Mouse (Mus musculus): Measurements from ENCODE around the gene Cpxm1. TPM values are rescaled to one million over a fixed set of nuclear protein-coding genes. Genes with fewer than 3 reads are reported as not detected.

The Cpxm1 gene
- polyA plus RNA-seq, 1 experiment: 15.0 TPM

DNA sequence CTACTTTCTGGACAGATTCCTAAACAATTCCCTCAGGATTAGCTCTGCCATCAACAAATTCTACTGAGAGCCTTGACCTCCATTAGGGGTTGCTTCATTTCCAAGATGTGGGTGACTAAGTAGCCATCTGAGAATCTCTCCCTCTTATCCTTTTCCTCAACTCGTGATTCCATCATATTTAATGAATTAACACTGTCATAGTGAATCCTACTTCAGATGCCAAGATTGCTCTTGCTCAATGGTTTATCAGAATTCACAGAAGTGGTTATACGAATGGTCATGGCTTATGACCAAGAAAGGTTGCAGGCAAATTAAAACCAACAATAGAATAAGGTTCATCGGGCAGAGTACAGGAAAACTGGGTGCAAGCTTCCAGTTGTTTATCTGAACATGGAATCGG lies 4.5 kb upstream of the Cpxm1 start:
- DNase-seq: no peak
- Histone ChIP-seq H3K36me3 (ENCODE audit: control insufficient read depth, insufficient read depth, low read length) (no peaks in the 10 kb centered on the region), H3K4me1 (ENCODE audit: control insufficient read depth, insufficient read depth, low read length) (no peaks in the 10 kb centered on the region), H3K4me3 (ENCODE audit: insufficient read depth, low read depth, low read length) (no peak overlapping the region), H3K27ac (ENCODE audit: insufficient read depth, low read depth, low read length) (no peak overlapping the region), H3K27me3 (replicated peaks; ENCODE audit: control insufficient read depth, insufficient read depth, low read length) (no peaks in the 10 kb centered on the region)
- 72% methylated on average over 4 of the region's 4 CpGs for WGBS
- no peak for TF ChIP-seq CTCF (conservative IDR thresholded peaks at IDR 0.05; ENCODE audit: insufficient read depth, insufficient read length, low read depth, low read length)
- no peak for TF ChIP-seq POLR2A (IDR thresholded peaks at IDR 0.05; ENCODE audit: low read depth, low read length)

DNA sequence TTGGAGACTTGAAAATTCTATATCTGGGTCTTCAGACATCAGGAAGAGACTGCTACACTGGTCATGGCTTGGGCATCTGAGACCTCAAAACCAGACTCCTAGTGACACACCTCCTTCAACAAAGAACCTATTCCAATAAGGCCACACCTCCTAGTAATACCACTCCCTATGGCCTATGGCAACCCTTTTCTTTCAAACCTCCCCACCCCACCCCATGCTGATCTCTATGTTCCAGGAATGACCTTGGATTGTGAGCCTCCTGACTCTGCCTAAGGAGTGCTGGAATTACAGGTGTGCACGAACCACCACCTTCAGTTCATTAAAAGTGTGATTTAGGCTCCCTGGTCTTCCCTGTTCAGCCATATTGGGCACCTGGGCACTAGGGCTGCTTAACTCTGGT lies 2.7 kb upstream of the Cpxm1 start:
- Histone ChIP-seq H3K27ac (ENCODE audit: insufficient read depth, low read depth, low read length) (no peak overlapping the region), H3K27me3 (replicated peaks; ENCODE audit: control insufficient read depth, insufficient read depth, low read length) (no peaks in the 10 kb centered on the region), H3K36me3 (ENCODE audit: control insufficient read depth, insufficient read depth, low read length) (no peaks in the 10 kb centered on the region), H3K4me3 (ENCODE audit: insufficient read depth, low read depth, low read length) (no peak overlapping the region), H3K4me1 (ENCODE audit: control insufficient read depth, insufficient read depth, low read length) (no peaks in the 10 kb centered on the region)
- no peak for TF ChIP-seq CTCF (conservative IDR thresholded peaks at IDR 0.05; ENCODE audit: insufficient read depth, insufficient read length, low read depth, low read length)
- TF ChIP-seq POLR2A (IDR thresholded peaks at IDR 0.05; ENCODE audit: low read depth, low read length): no peak
- no peak for DNase-seq
- WGBS: 100% methylated on average over 1 of the region's 1 CpGs

DNA sequence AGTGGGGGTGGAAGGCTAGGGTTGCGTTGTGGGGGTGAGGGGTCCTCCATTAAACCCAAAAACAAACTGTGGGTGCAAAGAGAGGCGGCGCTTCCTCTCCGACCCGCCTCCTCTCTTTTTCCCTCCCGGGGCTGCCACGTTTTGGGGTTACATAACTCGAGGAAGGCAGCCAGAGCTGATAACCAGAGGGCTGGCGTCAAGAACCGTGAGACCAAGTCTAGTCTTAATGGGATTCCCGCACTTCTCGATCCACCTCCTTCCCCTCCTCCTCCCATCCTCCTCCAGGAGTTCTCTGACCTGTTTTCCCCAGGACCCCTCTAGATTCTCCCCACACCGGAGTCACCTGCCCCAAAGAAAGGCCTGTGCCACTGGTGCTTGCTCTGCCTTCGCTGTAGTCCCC lies 717 bp upstream of the Cpxm1 start:
- Histone ChIP-seq H3K36me3 (ENCODE audit: control insufficient read depth, insufficient read depth, low read length) (no peaks in the 10 kb centered on the region), H3K27me3 (replicated peaks; ENCODE audit: control insufficient read depth, insufficient read depth, low read length) (no peaks in the 10 kb centered on the region), H3K4me1 (ENCODE audit: control insufficient read depth, insufficient read depth, low read length) (no peaks in the 10 kb centered on the region), H3K27ac (ENCODE audit: insufficient read depth, low read depth, low read length) (no peak overlapping the region), H3K4me3 (ENCODE audit: insufficient read depth, low read depth, low read length) (no peak overlapping the region; the same call in 1 of the 2 replicates)
- DNase-seq: no peak
- TF ChIP-seq CTCF (conservative IDR thresholded peaks at IDR 0.05; ENCODE audit: insufficient read depth, insufficient read length, low read depth, low read length) (no peak), POLR2A (IDR thresholded peaks at IDR 0.05; ENCODE audit: low read depth, low read length) (no peak)
- 32% methylated on average over 14 of the region's 14 CpGs for WGBS

GRCm38 (mm10) chr2:130395696-130396095 lies 1.7 kb downstream of the Cpxm1 start:
- Histone ChIP-seq H3K36me3 (ENCODE audit: control insufficient read depth, insufficient read depth, low read length) (no peaks in the 10 kb centered on the region), H3K4me3 (ENCODE audit: insufficient read depth, low read depth, low read length) (no peak overlapping the region), H3K27me3 (replicated peaks; ENCODE audit: control insufficient read depth, insufficient read depth, low read length) (no peaks in the 10 kb centered on the region), H3K27ac (ENCODE audit: insufficient read depth, low read depth, low read length) (no peak overlapping the region), H3K4me1 (ENCODE audit: control insufficient read depth, insufficient read depth, low read length) (no peaks in the 10 kb centered on the region)
- WGBS: 92% methylated on average over 11 of the region's 11 CpGs
- TF ChIP-seq CTCF (conservative IDR thresholded peaks at IDR 0.05; ENCODE audit: insufficient read depth, insufficient read length, low read depth, low read length) (no peak), POLR2A (IDR thresholded peaks at IDR 0.05; ENCODE audit: low read depth, low read length) (no peak)
- DNase-seq: no peak

DNA sequence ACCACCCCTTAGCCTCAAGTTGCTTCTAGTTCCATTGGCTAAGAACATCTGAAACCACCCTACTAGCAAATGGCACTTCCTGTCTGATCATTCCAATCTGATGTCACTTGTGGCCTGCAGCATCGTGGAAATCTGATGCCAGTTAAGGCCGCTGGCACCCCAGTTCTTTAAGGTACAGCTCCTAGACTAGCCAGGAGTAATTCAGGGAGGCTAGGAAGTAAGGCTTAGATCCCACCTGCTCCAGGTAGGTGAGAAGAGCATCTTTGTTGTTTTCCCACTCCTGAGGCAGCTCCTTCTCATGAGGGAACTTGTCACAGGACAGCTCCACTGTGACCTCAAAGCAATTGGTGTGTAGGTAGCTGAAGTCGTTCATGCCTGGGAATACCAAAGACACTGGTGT lies 4.5 kb downstream of the Cpxm1 start:
- no peak for DNase-seq
- Histone ChIP-seq H3K27ac (ENCODE audit: insufficient read depth, low read depth, low read length) (no peak overlapping the region), H3K27me3 (replicated peaks; ENCODE audit: control insufficient read depth, insufficient read depth, low read length) (no peaks in the 10 kb centered on the region), H3K4me1 (ENCODE audit: control insufficient read depth, insufficient read depth, low read length) (no peaks in the 10 kb centered on the region), H3K4me3 (ENCODE audit: insufficient read depth, low read depth, low read length) (no peak overlapping the region), H3K36me3 (ENCODE audit: control insufficient read depth, insufficient read depth, low read length) (no peaks in the 10 kb centered on the region)
- 60% methylated on average over 3 of the region's 3 CpGs for WGBS
- TF ChIP-seq POLR2A (IDR thresholded peaks at IDR 0.05; ENCODE audit: low read depth, low read length) (no peak), CTCF (conservative IDR thresholded peaks at IDR 0.05; ENCODE audit: insufficient read depth, insufficient read length, low read depth, low read length) (no peak)

GRCm38 (mm10) chr2:130390993-130391625 lies 6.3 kb downstream of the Cpxm1 start:
- Histone ChIP-seq H3K27ac (ENCODE audit: insufficient read depth, low read depth, low read length) (no peak overlapping the region), H3K27me3 (replicated peaks; ENCODE audit: control insufficient read depth, insufficient read depth, low read length) (no peaks in the 10 kb centered on the region), H3K36me3 (ENCODE audit: control insufficient read depth, insufficient read depth, low read length) (no peaks in the 10 kb centered on the region), H3K4me3 (ENCODE audit: insufficient read depth, low read depth, low read length) (no peak overlapping the region), H3K4me1 (ENCODE audit: control insufficient read depth, insufficient read depth, low read length) (no peaks in the 10 kb centered on the region)
- WGBS: 59% methylated on average over 11 of the region's 11 CpGs
- no peak for DNase-seq
- TF ChIP-seq POLR2A (IDR thresholded peaks at IDR 0.05; ENCODE audit: low read depth, low read length): no peak
- no peak for TF ChIP-seq CTCF (conservative IDR thresholded peaks at IDR 0.05; ENCODE audit: insufficient read depth, insufficient read length, low read depth, low read length)

- DNase-seq: no peak
- H3K4me1 ChIP-seq (ENCODE audit: control insufficient read depth, insufficient read depth, low read length): no peaks in the 10 kb centered on the region
- H3K36me3 ChIP-seq (ENCODE audit: control insufficient read depth, insufficient read depth, low read length): no peaks in the 10 kb centered on the region
- WGBS: 81% methylated on average over 2 of the region's 2 CpGs
- no peak for TF ChIP-seq CTCF (conservative IDR thresholded peaks at IDR 0.05; ENCODE audit: insufficient read depth, insufficient read length, low read depth, low read length)
- no peak for TF ChIP-seq POLR2A (IDR thresholded peaks at IDR 0.05; ENCODE audit: low read depth, low read length)
- no peaks in the 10 kb centered on the region for H3K27me3 ChIP-seq (replicated peaks; ENCODE audit: control insufficient read depth, insufficient read depth, low read length)
- no peak overlapping the region for H3K4me3 ChIP-seq (ENCODE audit: insufficient read depth, low read depth, low read length)
- H3K27ac ChIP-seq (ENCODE audit: insufficient read depth, low read depth, low read length): no peak overlapping the region
These were observed 8.6 kb downstream of the Cpxm1 start for GRCm38 (mm10) chr2:130388796-130389195.

Data from kidney, adult 2 months (tissue).